Mouse (Mus musculus) adipocyte (in vitro differentiated cells): ENCODE data around the gene Rhog.
"Not testable (repeated sequence)": the region's sequence is repeated elsewhere in the genome, so short reads cannot be mapped to it uniquely, and the experiment has no call there.

ENCODE experiments used
- DNase-seq: peaks from one replicate; pipeline ENCODE4 v3.0.0-alpha.2; 2016; ENCODE audit warnings: low spot score

Gene Rhog

GRCm38 (mm10) chr7:102255954-102256353, at the start of gene Rhog:
Rhog (minus strand) TSS chr7:102256054.
- no peak for DNase-seq

- DNase-seq = no peak
These were observed 49.7 kb upstream of the Rhog start for GRCm38 (mm10) chr7:102305596-102305995.

- DNase-seq = no peak
These were observed 46.6 kb upstream of the Rhog start for GRCm38 (mm10) chr7:102302471-102302870.

GRCm38 (mm10) chr7:102300761-102301160, 44.9 kb upstream of the Rhog start:
- DNase-seq = no peak

- DNase-seq = no peak
These were observed 37.4 kb upstream of the Rhog start for GRCm38 (mm10) chr7:102293234-102293633.

- no peak for DNase-seq
These were observed 36.4 kb upstream of the Rhog start for GRCm38 (mm10) chr7:102292228-102292627.

GRCm38 (mm10) chr7:102289466-102289865, 33.6 kb upstream of the Rhog start:
- DNase-seq = no peak

- no peak for DNase-seq
These were observed 26.4 kb upstream of the Rhog start for GRCm38 (mm10) chr7:102282261-102282660.

- no peak for DNase-seq
These were observed 25.5 kb upstream of the Rhog start for GRCm38 (mm10) chr7:102281403-102281802.

- DNase-seq = no peak
These were observed 16.6 kb upstream of the Rhog start for GRCm38 (mm10) chr7:102272422-102272948.

GRCm38 (mm10) chr7:102268395-102268748, 12.5 kb upstream of the Rhog start:
- DNase-seq = no peak

- DNase-seq = peak; percentile 63
These were observed 11.9 kb upstream of the Rhog start, which contains the start of gene Stim1 for GRCm38 (mm10) chr7:102267601-102268394. Stim1 (plus strand) TSS chr7:102267806.

GRCm38 (mm10) chr7:102267113-102267579, 11.3 kb upstream of the Rhog start:
- peak; percentile 90 for DNase-seq

GRCm38 (mm10) chr7:102266401-102267042, 10.7 kb upstream of the Rhog start:
- no peak for DNase-seq

GRCm38 (mm10) chr7:102266021-102266400, 10.2 kb upstream of the Rhog start:
- not testable (repeated sequence) for DNase-seq

GRCm38 (mm10) chr7:102263020-102263419, 7.2 kb upstream of the Rhog start:
- DNase-seq = no peak

GRCm38 (mm10) chr7:102260518-102260917, 4.7 kb upstream of the Rhog start:
- DNase-seq = no peak

GRCm38 (mm10) chr7:102259716-102260479, 4.0 kb upstream of the Rhog start:
- DNase-seq = no peak

GRCm38 (mm10) chr7:102258753-102259152, 2.9 kb upstream of the Rhog start:
- no peak for DNase-seq

- peak; percentile 82 for DNase-seq
These were observed 2.3 kb upstream of the Rhog start for GRCm38 (mm10) chr7:102258189-102258588.

- DNase-seq = no peak
These were observed 782 bp upstream of the Rhog start for GRCm38 (mm10) chr7:102256636-102257035.

- no peak for DNase-seq
These were observed 2.2 kb downstream of the Rhog start for GRCm38 (mm10) chr7:102253631-102254030.
